In genomic region chr1:21132340-21132739, GRCm38 (mm10) we compare ENCODE assay signal across 28 mouse cellular contexts. TPM values are rescaled to one million over a fixed set of nuclear protein-coding genes. Genes with fewer than 3 reads are reported as not detected.
A peak's percentile ranks its signal among the peaks of the same experiment; 100 is the strongest.
DNase-seq lines count a peak whose midpoint lies in the region; ATAC-seq and TF ChIP-seq lines count a peak whose summit lies in the region.
"Had no signal": no experiment of that assay in that cellular context is flagged by ENCODE, and none has a peak within 500 bp of the region (broad histone marks: within the 10 kb centered on the region; RNA-seq: fewer than 3 reads in every experiment).

No protein-coding gene starts in this region.

- TF ChIP-seq POLR2A in MEL (IDR thresholded peaks at IDR 0.05; ENCODE audit: control insufficient read depth in 1 of 2, insufficient read depth in 1 of 2, low read depth in 1 of 2, low read length in 2 of 2, poor library complexity in 1 of 2), result no peak

- H3K9me3 ChIP-seq in MEL (replicated peaks; ENCODE audit: insufficient read depth, low read length), result no peaks in the 10 kb centered on the region
- H3K9me3 ChIP-seq in liver, embryonic 13.5 days (replicated peaks), result 0 out of 2 replicates have a peak, but pooled peaks cover 4% of the 10 kb centered on the region
- peaks cover 3% of the 10 kb centered on the region; the same call in 1 of the 2 replicates for H3K9me3 ChIP-seq in stomach, embryonic 14.5 days (ENCODE audit: control insufficient read depth, low read depth, low read length)
- H3K9me3 ChIP-seq: embryonic facial prominence, embryonic 12.5 days; hindbrain, embryonic 15.5 days; kidney, embryonic 15.5 days; limb, embryonic 10.5 days; limb, embryonic 15.5 days; midbrain, embryonic 10.5 days had no signal

- H3K9ac ChIP-seq in MEL (ENCODE audit: control insufficient read depth, low read depth, low read length, poor library complexity, severe bottlenecking), result no peak overlapping the region
- no peak overlapping the region for H3K9ac ChIP-seq in liver, embryonic 13.5 days
- H3K9ac ChIP-seq in stomach, embryonic 14.5 days (replicated peaks; ENCODE audit: low read depth, low read length), result no peak overlapping the region
- H3K9ac ChIP-seq: embryonic facial prominence, embryonic 12.5 days; heart, embryonic 12.5 days; hindbrain, embryonic 15.5 days; kidney, embryonic 15.5 days; limb, embryonic 15.5 days had no signal

- peak; percentile 7 for DNase-seq in kidney, adult 9 months
- no peak for DNase-seq in kidney, adult 8-10 months
- peak; percentile 4 for DNase-seq in MEL (ENCODE audit: low read depth, low spot score)
- no peak for DNase-seq in liver, embryonic 13.5 days
- DNase-seq in heart, postnatal 4 days, result no peak
- DNase-seq in testis, postnatal 10 days (ENCODE audit: low spot score), result no peak
- no peak for DNase-seq in gastrocnemius, postnatal 36 days
- DNase-seq: adrenal gland, postnatal 25 days; cerebellum, adult 11-12 months; cerebellum, adult 9-11 months; embryo, embryonic 11 days; heart, adult 2 months; lung, postnatal 14 days; right cerebral cortex, adult 18-20 months; spleen, adult 18-20 months; thymus, postnatal 25 days had no signal

- TF ChIP-seq EP300 in MEL (IDR thresholded peaks at IDR 0.05; ENCODE audit: low read depth in 1 of 2, low read length in 2 of 2), result no peak

- intact Hi-C loops in gastrocnemius, postnatal 36 days (cut with DNase I), result no loop called here

- H3K36me3 ChIP-seq in MEL (ENCODE audit: control insufficient read depth in 1 of 2, insufficient read depth in 2 of 2, low read length in 2 of 2), result no peaks in the 10 kb centered on the region
- H3K36me3 ChIP-seq in liver, embryonic 13.5 days, result no peaks in the 10 kb centered on the region
- no peaks in the 10 kb centered on the region for H3K36me3 ChIP-seq in stomach, embryonic 14.5 days (ENCODE audit: control insufficient read depth, insufficient read depth, low read length)
- H3K36me3 ChIP-seq: embryonic facial prominence, embryonic 12.5 days; heart, embryonic 12.5 days; hindbrain, embryonic 15.5 days; kidney, embryonic 15.5 days; limb, embryonic 10.5 days; limb, embryonic 15.5 days; midbrain, embryonic 10.5 days had no signal

- H3K79me2 ChIP-seq in MEL (ENCODE audit: control insufficient read depth, insufficient read depth, low read length, poor library complexity), result no peaks in the 10 kb centered on the region

- H3K4me3 ChIP-seq in MEL (ENCODE audit: control insufficient read depth in 1 of 2, insufficient read depth in 1 of 2, low read depth in 2 of 2, low read length in 2 of 2), result no peak overlapping the region
- no peak overlapping the region for H3K4me3 ChIP-seq in liver, embryonic 13.5 days (replicated peaks)
- H3K4me3 ChIP-seq in stomach, embryonic 14.5 days (ENCODE audit: low read depth, low read length), result no peak overlapping the region
- H3K4me3 ChIP-seq: embryonic facial prominence, embryonic 12.5 days; heart, adult 2 months; heart, embryonic 12.5 days; hindbrain, embryonic 15.5 days; kidney, embryonic 15.5 days; limb, embryonic 10.5 days; limb, embryonic 15.5 days; midbrain, embryonic 10.5 days had no signal

- 68% methylated on average over 2 of the region's 2 CpGs for WGBS in liver, embryonic 13.5 days (ENCODE audit: insufficient replicate concordance)
- 69% methylated on average over 2 of the region's 2 CpGs for whole genome bisulfite sequencing in stomach, embryonic 14.5 days

- no peaks in the 10 kb centered on the region for H3K27me3 ChIP-seq in MEL (ENCODE audit: control insufficient read depth in 1 of 2, insufficient read depth in 2 of 2, low read length in 2 of 2)
- no peaks in the 10 kb centered on the region for H3K27me3 ChIP-seq in liver, embryonic 13.5 days
- no peaks in the 10 kb centered on the region for H3K27me3 ChIP-seq in stomach, embryonic 14.5 days (ENCODE audit: control insufficient read depth, insufficient read depth, low read length)
- H3K27me3 ChIP-seq: embryonic facial prominence, embryonic 12.5 days; heart, embryonic 12.5 days; hindbrain, embryonic 15.5 days; kidney, embryonic 15.5 days; limb, embryonic 15.5 days had no signal

- no peak overlapping the region for H3K27ac ChIP-seq in MEL (ENCODE audit: control insufficient read depth, low read depth, low read length)
- H3K27ac ChIP-seq in liver, embryonic 13.5 days, result no peak overlapping the region
- H3K27ac ChIP-seq in stomach, embryonic 14.5 days (ENCODE audit: low read length), result no peak overlapping the region
- H3K27ac ChIP-seq: embryonic facial prominence, embryonic 12.5 days; heart, adult 2 months; hindbrain, embryonic 15.5 days; kidney, embryonic 15.5 days; limb, embryonic 10.5 days; limb, embryonic 15.5 days; midbrain, embryonic 10.5 days had no signal

- ATAC-seq in liver, embryonic 13.5 days (ENCODE audit: low read depth), result peak; percentile 60; the same call in 1 of the 2 replicates
- ATAC-seq in stomach, embryonic 14.5 days (ENCODE audit: insufficient number of reproducible peaks, insufficient read depth, low FRiP score, low read depth), result 0 out of 2 replicates have a peak, but pooled peaks have one; percentile 37
- ATAC-seq: CD4-positive, CD25-positive, alpha-beta regulatory T cell, adult 4 months; forebrain, embryonic 14.5 days; inflammation-experienced regulatory T-cells, adult 6 months; midbrain, embryonic 16.5 days had no signal

- H3K4me1 ChIP-seq in MEL (ENCODE audit: control insufficient read depth in 1 of 2, insufficient read depth in 2 of 2, low read length in 2 of 2), result no peaks in the 10 kb centered on the region
- H3K4me1 ChIP-seq in liver, embryonic 13.5 days (replicated peaks), result no peaks in the 10 kb centered on the region
- H3K4me1 ChIP-seq in stomach, embryonic 14.5 days (ENCODE audit: control insufficient read depth, insufficient read depth, low read length), result no peaks in the 10 kb centered on the region
- H3K4me1 ChIP-seq: embryonic facial prominence, embryonic 12.5 days; heart, embryonic 12.5 days; hindbrain, embryonic 15.5 days; kidney, embryonic 15.5 days; limb, embryonic 10.5 days; limb, embryonic 15.5 days; midbrain, embryonic 10.5 days had no signal

- TF ChIP-seq RAD21 in MEL (IDR thresholded peaks at IDR 0.05; ENCODE audit: low read depth, low read length), result no peak

- H3K4me2 ChIP-seq in liver, embryonic 13.5 days, result no peak overlapping the region
- H3K4me2 ChIP-seq in stomach, embryonic 14.5 days (replicated peaks; ENCODE audit: low read depth, low read length), result no peak overlapping the region
- H3K4me2 ChIP-seq: embryonic facial prominence, embryonic 12.5 days; heart, embryonic 12.5 days; hindbrain, embryonic 15.5 days; kidney, embryonic 15.5 days; limb, embryonic 15.5 days had no signal

- TF ChIP-seq CTCF in MEL (IDR thresholded peaks at IDR 0.05 in 2 of 3, conservative IDR thresholded peaks at IDR 0.05 in 1 of 3; ENCODE audit: control insufficient read depth in 1 of 3, insufficient read depth in 1 of 3, low read depth in 2 of 3, low read length in 3 of 3, poor library complexity in 1 of 3, severe bottlenecking in 1 of 3), result no peak

TF ChIP-seq in MEL, 35 proteins besides CTCF, POLR2A, EP300 and RAD21:
- no peak for TF ChIP-seq NRF1 (IDR thresholded peaks at IDR 0.05; ENCODE audit: insufficient read depth, low read depth, low read length, poor library complexity, severe bottlenecking)
- no peak for TF ChIP-seq ZKSCAN1 (IDR thresholded peaks at IDR 0.05; ENCODE audit: low read depth, low read length)
- no peak for TF ChIP-seq CHD2 (IDR thresholded peaks at IDR 0.05; ENCODE audit: low read length)
- TF ChIP-seq USF2 (IDR thresholded peaks at IDR 0.05; ENCODE audit: borderline replicate concordance in 1 of 2, insufficient read depth in 1 of 2, low read depth in 1 of 2, low read length in 2 of 2), result no peak
- no peak for TF ChIP-seq MXI1 (IDR thresholded peaks at IDR 0.05; ENCODE audit: low read depth, low read length)
- no peak for TF ChIP-seq ZNF384 (IDR thresholded peaks at IDR 0.05; ENCODE audit: low read depth, low read length)
- no peak for TF ChIP-seq JUND (IDR thresholded peaks at IDR 0.05; ENCODE audit: low read depth, low read length)

RNA-seq across cellular contexts. Expression of gene Tram2, which starts 53.3 kb away (rescaled TPM):
- 0.54 and 0.95 TPM in 2 replicates for total RNA-seq in MEL (2012; rRNA removed)
- polyA plus RNA-seq in MEL (2012; ENCODE audit: insufficient read depth in 1 of 2, insufficient read length in 2 of 2, low read depth in 1 of 2, low replicate concordance in 2 of 2, missing spikeins in 1 of 2), result 1 to 10 TPM in 1 of 2 experiments, not detected in 1; 2.9 TPM
- 1.2 and 1.3 TPM in 2 replicates for polyA plus RNA-seq in liver, embryonic 13.5 days (2015; fragmentation: Nextera tagmentation; extraction: Ambion mirVana)
- polyA plus RNA-seq in stomach, embryonic 14.5 days (2014; fragmentation: Nextera tagmentation; extraction: Ambion mirVana), result 9.9 and 10.6 TPM in 2 replicates
- 10 to 100 TPM; 13.2 to 14.6 TPM for total RNA-seq in heart, postnatal 4 days (2021)
- total RNA-seq in gastrocnemius, postnatal 36 days (2021), result 1 to 10 TPM; 2.7 to 3.9 TPM

Comparison
In these comparisons a context has a peak if more than half of its experiments do, and no peak if none do; other contexts are left out.
1. DNase-seq: peak in kidney, adult 9 months (single experiment) and MEL (single experiment); none in kidney, adult 8-10 months (0 of 2), liver, embryonic 13.5 days (single experiment), heart, postnatal 4 days (single experiment), testis, postnatal 10 days (single experiment) and gastrocnemius, postnatal 36 days (0 of 2).